Mouse (Mus musculus) right cerebral cortex, postnatal 4 days (tissue): Measurements from ENCODE around the gene Tab2.
A peak's percentile ranks its signal among the peaks of the same experiment; 100 is the strongest.
"Not testable (repeated sequence)": the region's sequence is repeated elsewhere in the genome, so short reads cannot be mapped to it uniquely, and the experiment has no call there.

ENCODE experiments used
- DNase-seq: peaks from one replicate; pipeline ENCODE4 v3.0.0-alpha.2; 2022

The Tab2 gene

GRCm38 (mm10) chr10:7883524-7883923, 72.5 kb downstream of the Tab2 start:
- peak; percentile 78 for DNase-seq

DNA sequence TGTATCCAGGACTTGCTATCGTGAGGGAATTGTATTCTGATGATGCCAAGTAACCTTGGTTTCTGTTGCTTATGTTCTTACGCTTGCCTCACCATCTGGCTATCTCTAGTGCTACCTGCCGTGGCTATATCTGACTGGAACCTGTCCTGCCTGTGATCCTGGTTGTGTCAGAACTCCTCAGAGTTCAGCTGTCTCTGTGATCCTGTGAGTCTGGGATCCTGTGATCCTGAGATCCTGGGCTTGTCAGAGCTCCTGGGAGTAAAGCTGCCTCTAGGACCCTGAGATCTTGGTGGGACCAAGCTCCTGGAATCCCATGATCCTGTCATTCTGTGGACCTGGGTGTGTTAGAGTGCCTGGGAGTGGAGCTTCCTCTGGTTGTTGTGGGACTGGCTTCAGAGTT, 74.1 kb downstream of the Tab2 start:
- no peak for DNase-seq

- DNase-seq: not testable (repeated sequence)
Measured at GRCm38 (mm10) chr10:7880283-7880682, 75.7 kb downstream of the Tab2 start.

- no peak for DNase-seq
Measured at GRCm38 (mm10) chr10:7874194-7874593, 81.8 kb downstream of the Tab2 start.

GRCm38 (mm10) chr10:7871381-7872020, 84.5 kb downstream of the Tab2 start:
- DNase-seq: no peak

- peak; percentile 51 for DNase-seq
Measured at GRCm38 (mm10) chr10:7870571-7871315, 85.3 kb downstream of the Tab2 start.

GRCm38 (mm10) chr10:7869746-7870145, 86.3 kb downstream of the Tab2 start:
- no peak for DNase-seq

DNA sequence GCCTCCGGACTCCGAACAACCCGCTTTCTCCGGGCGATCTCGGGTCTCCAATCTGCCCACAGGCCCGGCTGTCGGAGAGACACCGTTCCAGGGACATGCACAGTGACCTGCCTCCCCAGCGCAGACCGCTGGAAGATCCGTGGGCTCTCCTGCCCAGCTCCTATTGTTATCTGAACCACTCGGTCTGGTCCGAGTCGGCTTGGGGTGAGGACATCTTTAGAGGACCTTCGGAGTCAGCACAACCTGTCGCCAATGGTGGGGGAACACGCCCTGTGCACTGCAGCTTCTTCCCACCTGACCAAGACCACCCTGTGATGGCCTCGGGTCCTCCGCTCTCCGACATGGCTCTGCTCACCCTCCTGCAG, 88.4 kb downstream of the Tab2 start:
- no peak for DNase-seq

DNA sequence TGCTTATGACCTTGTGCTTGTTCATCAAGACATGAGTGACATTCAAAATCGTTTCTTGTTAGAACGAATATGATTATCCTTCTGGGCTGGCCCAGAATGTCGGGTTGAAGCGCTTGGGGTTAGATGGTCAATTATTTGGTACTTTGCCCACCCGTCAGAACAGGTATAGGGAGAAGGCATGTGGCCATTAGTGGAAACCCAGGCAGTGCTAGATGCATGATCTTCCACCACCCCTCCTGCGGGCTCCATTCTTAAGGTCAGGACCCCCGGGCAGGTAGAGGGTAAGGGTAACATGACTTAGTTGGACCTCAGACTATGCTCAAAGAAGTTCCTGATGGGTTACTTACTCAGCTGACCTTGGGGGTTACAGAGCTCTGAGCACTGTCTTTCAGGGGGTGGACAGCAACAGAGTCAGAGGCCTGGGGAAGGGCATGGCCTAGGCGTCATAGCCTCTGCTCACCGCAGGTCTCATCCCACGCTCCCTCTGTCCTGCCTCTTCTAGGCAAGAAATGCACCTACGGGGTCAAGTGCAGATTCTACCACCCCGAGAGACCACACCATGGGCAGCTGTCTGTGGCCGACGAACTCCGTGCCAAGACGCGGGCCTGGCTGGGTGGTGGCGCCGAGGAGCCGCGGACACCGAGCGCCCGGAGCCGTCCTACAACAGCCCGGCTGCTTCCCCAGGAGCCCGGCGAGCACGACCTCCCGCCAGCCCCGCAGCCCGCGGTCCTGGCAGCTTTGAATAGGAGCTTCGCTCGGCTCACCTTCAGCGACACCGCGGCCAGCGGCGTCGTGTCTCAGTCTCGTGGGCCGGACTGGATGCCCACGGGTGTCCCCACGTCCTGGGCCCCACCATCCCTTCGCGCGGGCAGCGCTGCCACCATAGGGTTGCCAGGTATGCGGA, 89.0 kb downstream of the Tab2 start:
- peak; percentile 36 for DNase-seq

DNA sequence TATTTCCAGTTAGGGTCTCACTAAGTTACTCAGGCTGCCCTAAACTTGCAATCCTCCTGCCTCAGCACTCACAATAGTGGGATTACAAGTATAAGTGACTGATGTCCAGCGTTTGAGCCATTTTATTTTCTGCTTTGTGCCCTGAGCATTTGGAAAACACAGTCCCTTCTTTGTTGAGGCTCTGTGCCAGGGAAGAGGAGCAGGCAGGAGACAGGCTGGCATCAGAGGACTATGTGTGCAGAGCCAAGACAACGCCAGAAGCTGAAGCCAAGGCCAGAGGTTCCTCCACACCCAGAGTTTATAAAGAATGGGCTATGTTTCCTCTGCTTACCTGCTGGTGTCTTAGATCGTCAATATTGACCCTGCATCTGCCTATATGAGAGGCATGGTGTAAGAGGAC, 91.2 kb downstream of the Tab2 start:
- DNase-seq: no peak

GRCm38 (mm10) chr10:7864184-7864583, 91.8 kb downstream of the Tab2 start:
- DNase-seq: no peak

- DNase-seq: no peak
Measured at GRCm38 (mm10) chr10:7863411-7863810, 92.6 kb downstream of the Tab2 start.

DNA sequence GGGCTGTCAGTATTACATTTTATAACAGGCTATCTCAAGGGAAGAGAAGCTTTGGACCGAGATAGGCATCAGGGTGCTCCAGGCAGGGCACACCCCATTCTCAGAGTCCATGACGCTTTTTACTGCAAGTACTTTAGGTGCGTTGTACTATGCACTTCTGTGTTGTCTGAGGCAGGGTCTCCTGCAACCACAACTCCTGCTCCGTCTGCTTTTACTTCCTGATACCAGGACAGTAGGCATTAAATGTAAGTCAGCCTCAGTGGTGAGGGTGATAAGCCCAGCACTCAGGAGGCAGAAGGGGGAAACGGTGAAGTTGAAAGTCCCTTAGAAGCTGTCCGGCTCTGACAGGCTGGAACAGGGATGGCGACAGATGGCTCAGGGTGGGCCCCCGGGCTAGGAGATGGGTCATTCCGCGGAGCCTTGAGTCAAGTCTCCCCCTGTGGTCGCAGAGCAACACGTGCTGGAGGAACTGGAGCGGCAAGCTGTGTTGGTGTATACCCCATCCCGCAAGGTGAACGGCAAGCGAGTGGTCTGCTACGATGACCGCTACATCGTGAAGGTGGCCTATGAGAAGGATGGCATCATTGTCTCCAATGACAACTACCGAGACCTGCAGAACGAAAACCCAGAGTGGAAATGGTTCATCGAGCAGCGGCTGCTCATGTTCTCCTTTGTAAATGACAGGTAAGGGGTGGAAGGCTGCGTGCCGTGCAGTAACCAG, 93.9 kb downstream of the Tab2 start:
- no peak for DNase-seq

- DNase-seq: no peak
Measured at GRCm38 (mm10) chr10:7861259-7861936, 94.6 kb downstream of the Tab2 start.

- DNase-seq: no peak
Measured at GRCm38 (mm10) chr10:7860494-7860893, 95.5 kb downstream of the Tab2 start.
